ENCODE assay signal across 8 mouse cellular contexts in the genomic region with DNA sequence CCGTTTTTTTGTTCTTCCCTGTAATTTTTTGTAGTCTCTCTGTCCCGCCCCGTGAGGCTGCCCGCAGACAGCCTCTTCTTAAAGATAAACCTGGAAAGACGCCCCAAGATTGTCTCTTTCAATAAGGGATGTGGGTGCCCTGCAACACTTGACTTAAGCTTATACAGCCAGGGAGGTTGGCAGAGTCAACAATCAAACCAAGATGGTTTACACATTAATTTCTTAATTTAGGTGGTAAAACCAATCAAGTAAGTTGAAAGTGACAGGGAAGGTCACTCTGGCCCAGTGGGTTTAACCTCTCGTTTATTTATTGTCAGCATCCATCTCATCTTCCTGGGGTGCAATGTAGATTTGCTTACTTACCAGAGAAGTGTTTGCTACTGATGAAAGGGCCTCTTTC. TPM values are rescaled to one million over a fixed set of nuclear protein-coding genes. Genes with fewer than 3 reads are reported as not detected.
DNase-seq lines count a peak whose midpoint lies in the region; ATAC-seq and TF ChIP-seq lines count a peak whose summit lies in the region.

No protein-coding gene starts in this region.

- H3K9ac ChIP-seq in heart, embryonic 16.5 days (ENCODE audit: low read length) = peak overlapping the region; percentile 79
- H3K9ac ChIP-seq in hindbrain, embryonic 11.5 days (ENCODE audit: low read depth, low read length) = peak overlapping the region; percentile 82
- H3K9ac ChIP-seq in midbrain, embryonic 11.5 days (ENCODE audit: low read length) = peak overlapping the region; percentile 78

- peak overlapping the region; percentile 98 for H3K4me2 ChIP-seq in heart, embryonic 16.5 days (ENCODE audit: low read depth, low read length)
- H3K4me2 ChIP-seq in hindbrain, embryonic 11.5 days (replicated peaks; ENCODE audit: low read depth, low read length) = peak overlapping the region; percentile 56
- peak overlapping the region; percentile 93 for H3K4me2 ChIP-seq in midbrain, embryonic 11.5 days

- no peak for DNase-seq in heart, adult 9 months (ENCODE audit: low spot score in 2 of 2)
- DNase-seq in G1E (ENCODE audit: low spot score) = no peak
- DNase-seq in hindbrain, embryonic 11.5 days (ENCODE audit: low spot score) = no peak
- DNase-seq in midbrain, embryonic 11.5 days (ENCODE audit: low spot score, missing footprints) = no peak
- no peak for DNase-seq in right cerebral cortex, postnatal 10 days (ENCODE audit: low spot score in 2 of 2)
- no peak for DNase-seq in adrenal gland, postnatal 4 days (ENCODE audit: low spot score in 2 of 2)

- peaks cover 3% of the 10 kb centered on the region; the same call in 1 of the 2 replicates for H3K36me3 ChIP-seq in heart, embryonic 16.5 days (ENCODE audit: control insufficient read depth, insufficient read depth)
- peaks cover 38% of the 10 kb centered on the region for H3K36me3 ChIP-seq in G1E (replicated peaks)
- H3K36me3 ChIP-seq in hindbrain, embryonic 11.5 days (ENCODE audit: control insufficient read depth, insufficient read depth, low read length) = no peaks in the 10 kb centered on the region
- 0 out of 2 replicates have a peak, but pooled peaks cover 3% of the 10 kb centered on the region for H3K36me3 ChIP-seq in midbrain, embryonic 11.5 days (ENCODE audit: control insufficient read depth, insufficient read depth, low read length)

- no peaks in the 10 kb centered on the region for H3K27me3 ChIP-seq in heart, embryonic 16.5 days (ENCODE audit: control insufficient read depth, insufficient read depth, low read length)
- no peaks in the 10 kb centered on the region for H3K27me3 ChIP-seq in G1E (ENCODE audit: insufficient read depth, low read length)
- no peaks in the 10 kb centered on the region for H3K27me3 ChIP-seq in hindbrain, embryonic 11.5 days (ENCODE audit: control insufficient read depth, insufficient read depth, low read length)
- H3K27me3 ChIP-seq in midbrain, embryonic 11.5 days (ENCODE audit: control insufficient read depth, insufficient read depth, low read length) = no peaks in the 10 kb centered on the region

- peak overlapping the region; percentile 92 for H3K4me3 ChIP-seq in heart, embryonic 16.5 days (ENCODE audit: low read length)
- peak overlapping the region; percentile 90 for H3K4me3 ChIP-seq in G1E (ENCODE audit: low read depth, low read length)
- H3K4me3 ChIP-seq in hindbrain, embryonic 11.5 days (ENCODE audit: low read depth, low read length) = peak overlapping the region; percentile 81
- H3K4me3 ChIP-seq in midbrain, embryonic 11.5 days (ENCODE audit: low read depth, low read length) = peak overlapping the region; percentile 70

- 5% methylated on average over 6 of the region's 6 CpGs for WGBS in heart, embryonic 16.5 days
- WGBS in hindbrain, embryonic 11.5 days = 4% methylated on average over 6 of the region's 6 CpGs
- WGBS in midbrain, embryonic 11.5 days = 6% methylated on average over 6 of the region's 6 CpGs

- H3K27ac ChIP-seq in heart, embryonic 16.5 days (ENCODE audit: low read length) = peak overlapping the region; percentile 96; the same call in 1 of the 2 replicates
- H3K27ac ChIP-seq in hindbrain, embryonic 11.5 days (ENCODE audit: low read depth, low read length) = no peak overlapping the region
- no peak overlapping the region for H3K27ac ChIP-seq in midbrain, embryonic 11.5 days (ENCODE audit: low read depth, low read length)

- no peaks in the 10 kb centered on the region for H3K9me3 ChIP-seq in heart, embryonic 16.5 days (replicated peaks; ENCODE audit: control insufficient read depth, low read length)
- H3K9me3 ChIP-seq in G1E (replicated peaks) = no peaks in the 10 kb centered on the region
- H3K9me3 ChIP-seq in hindbrain, embryonic 11.5 days (ENCODE audit: control insufficient read depth, low read length) = no peaks in the 10 kb centered on the region
- no peaks in the 10 kb centered on the region for H3K9me3 ChIP-seq in midbrain, embryonic 11.5 days (ENCODE audit: control insufficient read depth, low read length)

- H3K4me1 ChIP-seq in heart, embryonic 16.5 days (ENCODE audit: control insufficient read depth, insufficient read depth, low read length) = peaks cover 22% of the 10 kb centered on the region
- peaks cover 54% of the 10 kb centered on the region for H3K4me1 ChIP-seq in G1E (ENCODE audit: insufficient read depth, low read depth, low read length)
- peaks cover 5% of the 10 kb centered on the region; the same call in 1 of the 2 replicates for H3K4me1 ChIP-seq in hindbrain, embryonic 11.5 days (replicated peaks; ENCODE audit: control insufficient read depth, insufficient read depth, low read length)
- H3K4me1 ChIP-seq in midbrain, embryonic 11.5 days (ENCODE audit: control insufficient read depth, insufficient read depth, low read length) = peaks cover 7% of the 10 kb centered on the region

- no peak for TF ChIP-seq CTCF in G1E (IDR thresholded peaks at IDR 0.05; ENCODE audit: low read depth, low read length)

- ATAC-seq in heart, embryonic 16.5 days (replicated peaks; ENCODE audit: extremely low read depth, insufficient read depth, low FRiP score) = no peak
- no peak for ATAC-seq in G1E (ENCODE audit: extremely low read depth, insufficient number of reproducible peaks, low FRiP score, poor library complexity, severe bottlenecking)
- no peak for ATAC-seq in hindbrain, embryonic 11.5 days (ENCODE audit: low FRiP score)
- no peak for ATAC-seq in midbrain, embryonic 11.5 days (ENCODE audit: low FRiP score)
- ATAC-seq in cerebellum, adult (ENCODE audit: insufficient number of reproducible peaks, low FRiP score, low TSS enrichment) = no peak

RNA-seq across cellular contexts. Expression of a gene that starts 0.7 kb away (rescaled TPM):
- 32.1 and 35.0 TPM in 2 replicates for polyA plus RNA-seq in heart, embryonic 16.5 days (2015; fragmentation: Nextera tagmentation; extraction: Ambion mirVana)
- 5.8 and 7.0 TPM in 2 replicates for total RNA-seq in G1E (2014; fragmentation: Nextera tagmentation)
- total RNA-seq in G1E (2017) = 9.3 and 12.6 TPM in 2 replicates
- polyA plus RNA-seq in G1E (2012) = 10.2 and 13.4 TPM in 2 replicates
- polyA plus RNA-seq in hindbrain, embryonic 11.5 days (2014; fragmentation: Nextera tagmentation; extraction: Ambion mirVana) = 36.0 and 37.1 TPM in 2 replicates
- polyA plus RNA-seq in midbrain, embryonic 11.5 days (2014; fragmentation: Nextera tagmentation; extraction: Ambion mirVana) = 29.9 and 31.2 TPM in 2 replicates
- 10 to 100 TPM; 32.0 to 37.0 TPM for total RNA-seq in adrenal gland, postnatal 4 days (2021)

RNA-seq across cellular contexts. Expression of a gene that starts 0.7 kb away (rescaled TPM):
- 32.2 and 32.6 TPM in 2 replicates for polyA plus RNA-seq in heart, embryonic 16.5 days (2015; fragmentation: Nextera tagmentation; extraction: Ambion mirVana)
- total RNA-seq in G1E (2014; fragmentation: Nextera tagmentation) (15.7 and 19.5 TPM in 2 replicates), G1E (2017) (24.0 and 28.5 TPM in 2 replicates)
- 2.9 and 4.6 TPM in 2 replicates for polyA plus RNA-seq in G1E (2012)
- polyA plus RNA-seq in hindbrain, embryonic 11.5 days (2014; fragmentation: Nextera tagmentation; extraction: Ambion mirVana) = 30.2 and 32.5 TPM in 2 replicates
- polyA plus RNA-seq in midbrain, embryonic 11.5 days (2014; fragmentation: Nextera tagmentation; extraction: Ambion mirVana) = 31.0 and 33.0 TPM in 2 replicates
- total RNA-seq in adrenal gland, postnatal 4 days (2021) = 10 to 100 TPM; 17.6 to 17.9 TPM

RNA-seq across cellular contexts. Expression of a gene that starts 34.7 kb away (rescaled TPM):
- polyA plus RNA-seq in heart, embryonic 16.5 days (2015; fragmentation: Nextera tagmentation; extraction: Ambion mirVana) = 250 and 252 TPM in 2 replicates
- total RNA-seq in G1E (2014; fragmentation: Nextera tagmentation) (not detected in 2 replicates), G1E (2017) (0.06 and 0.22 TPM in 2 replicates)
- not detected in 2 replicates for polyA plus RNA-seq in G1E (2012)
- polyA plus RNA-seq in hindbrain, embryonic 11.5 days (2014; fragmentation: Nextera tagmentation; extraction: Ambion mirVana) = 0.26 and 0.32 TPM in 2 replicates
- not detected in 2 replicates for polyA plus RNA-seq in midbrain, embryonic 11.5 days (2014; fragmentation: Nextera tagmentation; extraction: Ambion mirVana)
- 1 to 10 TPM; 1.3 to 4.4 TPM for total RNA-seq in adrenal gland, postnatal 4 days (2021)

RNA-seq across cellular contexts. Expression of a gene that starts 49.9 kb away (rescaled TPM):
- 79.6 and 93.6 TPM in 2 replicates for polyA plus RNA-seq in heart, embryonic 16.5 days (2015; fragmentation: Nextera tagmentation; extraction: Ambion mirVana)
- total RNA-seq in G1E (2014; fragmentation: Nextera tagmentation) (237 and 247 TPM in 2 replicates), G1E (2017) (129 and 155 TPM in 2 replicates)
- polyA plus RNA-seq in G1E (2012) = 29.6 and 68.6 TPM in 2 replicates
- polyA plus RNA-seq in hindbrain, embryonic 11.5 days (2014; fragmentation: Nextera tagmentation; extraction: Ambion mirVana) = 175 and 188 TPM in 2 replicates
- 215 and 223 TPM in 2 replicates for polyA plus RNA-seq in midbrain, embryonic 11.5 days (2014; fragmentation: Nextera tagmentation; extraction: Ambion mirVana)
- 10 to 100 TPM; 94.9 to 95.6 TPM for total RNA-seq in adrenal gland, postnatal 4 days (2021)

Comparison
In these comparisons a context has a peak if more than half of its experiments do, and no peak if none do; other contexts are left out.
1. RNA of a gene that starts 34.7 kb away (polyA plus RNA-seq): 250 to 252 TPM in heart, embryonic 16.5 days; 0.26 to 0.32 TPM in hindbrain, embryonic 11.5 days, not detected in G1E and not detected in midbrain, embryonic 11.5 days; every median in the first group is over 100 times any median in the second.
2. Peak in every context shown above with its lines, with median percentiles within 50 percentile points of each other: H3K4me2 ChIP-seq, H3K4me3 ChIP-seq and H3K9ac ChIP-seq.